Mouse (Mus musculus) NIH3T3 (cell line): Measurements from ENCODE around the gene Sohlh1.
"Not testable (repeated sequence)": the region's sequence is repeated elsewhere in the genome, so short reads cannot be mapped to it uniquely, and the experiment has no call there.

ENCODE experiments used
- DNase-seq: peaks from one replicate; pipeline ENCODE4 v3.0.0-alpha.2; 2012; ENCODE audit warnings: low read depth

Gene Sohlh1

DNA sequence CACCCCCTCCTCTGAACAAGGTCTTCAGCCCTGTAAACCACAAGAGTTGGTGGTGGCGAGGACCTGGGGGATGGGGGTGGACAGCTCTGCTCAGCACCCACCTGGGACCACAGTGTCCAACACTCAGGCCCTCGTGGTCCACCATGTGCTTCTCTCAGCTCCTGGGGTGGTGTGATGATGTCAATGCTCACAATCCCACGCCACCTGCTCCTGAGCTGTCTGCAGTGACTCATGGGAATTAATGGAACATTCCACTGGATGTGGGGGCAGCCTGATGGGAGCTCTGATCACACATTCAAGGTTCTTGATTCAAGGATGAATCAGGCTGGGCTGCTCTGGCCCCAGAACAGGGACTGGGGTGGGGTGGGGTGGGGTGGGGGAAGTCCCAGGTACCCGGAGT lies 4.9 kb downstream of the Sohlh1 start:
- DNase-seq, result no peak

GRCm38 (mm10) chr2:25836291-25836690 lies 10.8 kb downstream of the Sohlh1 start:
- peak; percentile 82 for DNase-seq

DNA sequence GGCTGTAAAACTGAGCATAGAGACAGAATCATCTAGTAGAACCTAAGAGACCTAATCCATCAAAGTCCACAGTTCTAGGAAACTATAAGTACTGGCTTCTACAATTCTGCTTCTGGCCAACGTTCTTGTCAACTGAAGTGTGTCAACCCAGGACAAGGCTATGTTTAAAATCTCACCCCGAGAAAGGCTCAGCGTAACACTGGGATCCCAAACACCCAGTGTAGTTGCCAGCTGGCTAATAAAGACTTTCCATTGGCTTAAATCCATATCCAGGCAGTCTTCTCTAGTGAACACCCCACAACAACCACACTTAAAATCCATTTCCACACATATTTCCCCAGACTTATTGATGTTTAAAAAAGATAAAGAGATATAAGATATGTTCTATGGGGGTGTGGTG lies 16.3 kb downstream of the Sohlh1 start:
- DNase-seq, result no peak

DNA sequence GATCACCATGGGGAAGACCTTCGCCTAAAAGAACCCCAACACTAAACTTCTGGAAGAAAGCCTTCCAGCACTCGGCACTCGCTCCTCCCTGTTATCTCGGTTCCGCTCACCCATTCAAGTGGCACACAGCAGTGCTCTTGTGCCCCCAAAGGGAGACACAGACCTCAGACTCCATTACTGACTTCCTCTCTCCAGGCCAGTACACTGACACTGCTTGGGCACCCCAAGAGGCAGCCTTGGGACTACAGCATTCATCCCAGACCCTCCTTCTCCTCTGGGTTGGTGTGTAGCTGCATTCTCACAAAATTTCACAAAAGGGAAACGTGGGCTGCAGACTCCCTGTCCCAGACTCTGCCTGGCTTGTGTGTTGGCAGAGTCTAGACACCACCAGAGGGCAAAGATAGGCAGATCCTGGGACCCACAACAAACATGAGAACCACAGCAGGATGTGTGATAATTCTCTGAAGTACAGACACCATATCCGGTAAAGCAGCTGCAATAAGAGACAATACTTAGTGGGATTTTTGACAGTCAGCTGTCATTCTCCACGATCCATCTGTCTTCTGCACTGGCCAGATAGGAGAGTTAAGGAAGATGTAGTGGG lies 18.6 kb downstream of the Sohlh1 start:
- no peak for DNase-seq

- no peak for DNase-seq
These were observed 22.3 kb downstream of the Sohlh1 start for GRCm38 (mm10) chr2:25824751-25825150.

DNA sequence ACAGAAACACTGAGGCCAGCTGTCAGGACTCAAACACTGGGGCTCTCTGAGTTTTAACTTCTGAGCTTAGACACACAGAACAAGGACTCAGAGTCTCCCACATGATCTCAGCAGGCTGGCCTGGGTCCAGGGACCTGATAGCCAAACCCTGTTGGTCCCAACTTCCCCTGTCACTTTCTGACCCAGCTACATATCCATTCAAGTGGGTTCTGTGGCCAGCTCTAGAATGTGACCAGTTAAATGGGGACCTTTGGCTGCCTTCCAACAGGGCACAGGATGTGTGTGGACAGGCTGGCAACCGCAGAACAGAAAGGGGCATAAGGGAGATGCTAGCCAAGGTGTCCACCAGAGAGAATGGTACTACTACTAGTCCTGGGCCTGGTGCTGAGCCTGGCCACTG lies 24.2 kb downstream of the Sohlh1 start, which contains the start of gene Lcn9:
Gene Lcn9, plus strand, starts transcription at position 348 of the 400 bp plus-strand sequence.
- DNase-seq, result no peak

GRCm38 (mm10) chr2:25815748-25816147 lies 31.3 kb downstream of the Sohlh1 start, which contains the start of gene Glt6d1:
Glt6d1 (minus strand) TSS chr2:25815848.
- not testable (repeated sequence) for DNase-seq

GRCm38 (mm10) chr2:25813364-25813763 lies 33.7 kb downstream of the Sohlh1 start:
- no peak for DNase-seq

- no peak for DNase-seq
These were observed 35.3 kb downstream of the Sohlh1 start for GRCm38 (mm10) chr2:25811711-25812110.

- DNase-seq, result no peak
These were observed 49.0 kb downstream of the Sohlh1 start for GRCm38 (mm10) chr2:25798065-25798464.

- DNase-seq, result no peak
These were observed 49.4 kb downstream of the Sohlh1 start for GRCm38 (mm10) chr2:25797635-25798034.
